Mouse (Mus musculus) C2C12 (cell line): ENCODE measurements at regions not wholly inside any gene's neighbourhood (a gene's known extent, or its start where the extent isn't known, plus 50 kb on each side); places are given as distances from the start of the nearest gene placed in this dataset.
A peak's percentile ranks its signal among the peaks of the same experiment; 100 is the strongest.

Source experiments
- H3K27me3 ChIP-seq: one replicate; pipeline ENCODE4 v1.6.1; 2011; ENCODE audit not compliant: control insufficient read depth, insufficient read depth, insufficient read length
- H3K36me3 ChIP-seq: one replicate; pipeline ENCODE4 v1.6.1; 2011; ENCODE audit not compliant: control insufficient read depth, insufficient read depth
- H3K4me3 ChIP-seq: one replicate; pipeline ENCODE4 v1.5.1; 2011; ENCODE audit warnings: mild to moderate bottlenecking, control low read depth; ENCODE audit not compliant: poor library complexity, insufficient read depth, severe bottlenecking
- H3K79me2 ChIP-seq: one replicate; pipeline ENCODE4 v1.6.1; 2011; ENCODE audit not compliant: control insufficient read depth, insufficient read depth
- H3K79me3 ChIP-seq: one replicate; pipeline ENCODE4 v1.6.1; 2011; ENCODE audit warnings: low read depth, control low read depth
- H3ac ChIP-seq: one replicate; pipeline ENCODE3; 2011; ENCODE audit warnings: low read depth; ENCODE audit not compliant: control insufficient read depth, insufficient read length
- CEBPB ChIP-seq: IDR thresholded peaks from one replicate; pipeline ENCODE4 v1.6.1; 2011; ENCODE audit warnings: low read depth, mild to moderate bottlenecking, control low read depth, moderate library complexity
- CTCF ChIP-seq: IDR thresholded peaks from one replicate; pipeline ENCODE4 v1.5.1; 2011; ENCODE audit not compliant: control insufficient read depth, insufficient read depth, insufficient read length
- FOSL1 ChIP-seq: IDR thresholded peaks from one replicate; pipeline ENCODE4 v1.8.0; 2011; ENCODE audit warnings: mild to moderate bottlenecking, low read length; ENCODE audit not compliant: poor library complexity, insufficient read depth, severe bottlenecking
- MAX ChIP-seq: IDR thresholded peaks from one replicate; pipeline ENCODE4 v1.6.1; 2011; ENCODE audit warnings: mild to moderate bottlenecking, control low read depth
- MYOD1 ChIP-seq: IDR thresholded peaks from one replicate; pipeline ENCODE4 v1.6.1; 2011; ENCODE audit warnings: low read depth; ENCODE audit not compliant: control insufficient read depth, insufficient read length
- MYOG ChIP-seq: IDR thresholded peaks from one replicate; pipeline ENCODE4 v1.6.1; 2011; ENCODE audit not compliant: control insufficient read depth, insufficient read length; ENCODE audit errors: extremely low read depth
- USF1 ChIP-seq: IDR thresholded peaks from one replicate; pipeline ENCODE4 v1.6.1; 2011; ENCODE audit warnings: low read depth, mild to moderate bottlenecking, control low read depth, moderate library complexity

DNA sequence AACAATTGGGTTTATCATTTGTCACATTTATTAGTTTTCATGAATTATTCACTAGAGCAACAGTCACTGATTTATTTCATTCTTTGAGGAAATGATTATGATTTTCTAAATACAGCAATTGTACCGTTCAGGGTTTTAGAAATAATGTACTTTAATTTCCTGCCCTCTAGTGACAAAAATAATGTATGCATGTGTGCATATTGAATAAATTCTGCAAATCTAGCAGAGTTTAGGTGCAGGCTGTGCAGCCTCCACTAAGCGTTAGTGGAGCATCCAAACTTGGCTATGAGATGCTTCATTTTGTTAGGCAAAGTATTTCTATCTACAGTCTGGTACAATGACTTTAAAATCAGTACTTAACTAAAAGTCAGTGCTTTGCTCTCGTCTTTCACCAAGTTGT lies 642.1 kb upstream of the A830018L16Rik start:
- H3K79me3 ChIP-seq: no peaks in the 10 kb centered on the region
- H3ac ChIP-seq: no peak overlapping the region
- H3K79me2 ChIP-seq: no peaks in the 10 kb centered on the region
- H3K27me3 ChIP-seq: no peaks in the 10 kb centered on the region
- H3K4me3 ChIP-seq: no peak overlapping the region
- TF ChIP-seq CTCF (no peak), MYOD1 (no peak), CEBPB (no peak), MYOG (no peak), MAX (no peak), FOSL1 (no peak), USF1 (no peak)
- no peaks in the 10 kb centered on the region for H3K36me3 ChIP-seq

DNA sequence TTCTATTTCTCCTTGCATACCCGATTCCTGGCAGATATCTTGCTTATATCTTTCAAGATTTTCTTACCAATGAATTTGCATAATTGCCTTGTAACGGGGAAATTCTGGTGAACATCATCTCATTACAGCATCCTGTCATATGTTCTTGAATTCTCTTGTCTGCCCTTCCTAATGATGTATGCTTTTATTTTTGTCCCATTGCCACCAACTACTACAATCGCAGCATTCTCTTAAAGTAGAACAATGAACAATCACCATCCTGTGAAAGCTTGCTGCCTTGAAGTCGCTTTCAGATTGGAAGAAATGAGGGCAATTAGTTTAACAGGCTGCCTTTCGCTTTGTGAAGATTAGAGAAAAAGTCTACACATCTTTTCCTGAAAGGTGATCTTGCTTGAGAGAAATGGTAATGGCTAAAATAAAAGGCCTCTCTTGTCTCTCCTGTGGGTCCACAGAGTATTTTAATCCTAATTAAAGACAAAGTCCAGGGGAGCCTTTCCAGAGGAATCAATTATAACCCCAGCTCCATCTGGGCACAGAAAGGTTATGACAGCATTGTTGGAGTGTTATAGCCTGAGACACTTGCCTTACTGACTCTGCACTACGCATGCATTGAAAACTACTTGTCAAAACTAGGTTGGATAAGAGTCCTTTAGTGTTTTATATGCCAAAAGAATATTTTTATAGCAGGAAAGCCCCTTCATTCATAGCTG lies 619.7 kb upstream of the A830018L16Rik start:
- H3K4me3 ChIP-seq: no peak overlapping the region

GRCm38 (mm10) chr1:10835653-10836415 lies 578.1 kb upstream of the A830018L16Rik start:
- H3ac ChIP-seq: no peak overlapping the region
- no peak overlapping the region for H3K4me3 ChIP-seq
- H3K79me2 ChIP-seq: no peaks in the 10 kb centered on the region
- H3K79me3 ChIP-seq: no peaks in the 10 kb centered on the region
- H3K36me3 ChIP-seq: no peaks in the 10 kb centered on the region
- TF ChIP-seq MYOG: no peak
- peak; percentile 15 for TF ChIP-seq CTCF
- H3K27me3 ChIP-seq: no peaks in the 10 kb centered on the region

More for the DNA sequence above, 619.7 kb upstream of the A830018L16Rik start:
- Histone ChIP-seq H3K27me3 (no peaks in the 10 kb centered on the region), H3ac (no peak overlapping the region), H3K79me3 (no peaks in the 10 kb centered on the region), H3K79me2 (no peaks in the 10 kb centered on the region), H3K36me3 (no peaks in the 10 kb centered on the region)
- no peak for TF ChIP-seq CEBPB
- TF ChIP-seq MAX: no peak
- no peak for TF ChIP-seq MYOG
- no peak for TF ChIP-seq MYOD1
- no peak for TF ChIP-seq CTCF
- TF ChIP-seq USF1: no peak
- no peak for TF ChIP-seq FOSL1

DNA sequence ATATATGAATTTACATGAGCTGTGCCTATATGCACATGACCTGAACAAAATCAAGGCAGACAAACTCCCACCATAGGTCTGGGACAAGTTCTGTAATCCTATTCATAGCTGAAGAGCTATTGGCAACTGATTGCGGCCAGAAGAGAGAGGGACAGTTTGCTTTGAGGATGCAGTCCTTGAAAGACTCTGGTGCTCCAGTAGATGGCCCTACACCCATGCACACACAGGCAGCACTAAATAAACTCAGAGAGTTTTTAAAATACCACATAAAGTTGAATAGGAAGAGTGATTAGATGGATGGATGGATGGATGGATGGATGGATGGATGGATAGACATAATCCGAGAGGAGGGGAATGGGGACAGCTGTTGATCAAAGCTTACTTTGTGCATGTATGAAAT lies 576.7 kb upstream of the A830018L16Rik start:
- H3K4me3 ChIP-seq: no peak overlapping the region
- TF ChIP-seq CEBPB: no peak
- TF ChIP-seq FOSL1: no peak
- TF ChIP-seq CTCF: no peak
- TF ChIP-seq MAX: no peak
- no peak for TF ChIP-seq MYOG
- TF ChIP-seq MYOD1: no peak
- no peak for TF ChIP-seq USF1
- no peaks in the 10 kb centered on the region for H3K79me2 ChIP-seq
- no peaks in the 10 kb centered on the region for H3K27me3 ChIP-seq
- H3K36me3 ChIP-seq: no peaks in the 10 kb centered on the region
- no peaks in the 10 kb centered on the region for H3K79me3 ChIP-seq
- no peak overlapping the region for H3ac ChIP-seq

DNA sequence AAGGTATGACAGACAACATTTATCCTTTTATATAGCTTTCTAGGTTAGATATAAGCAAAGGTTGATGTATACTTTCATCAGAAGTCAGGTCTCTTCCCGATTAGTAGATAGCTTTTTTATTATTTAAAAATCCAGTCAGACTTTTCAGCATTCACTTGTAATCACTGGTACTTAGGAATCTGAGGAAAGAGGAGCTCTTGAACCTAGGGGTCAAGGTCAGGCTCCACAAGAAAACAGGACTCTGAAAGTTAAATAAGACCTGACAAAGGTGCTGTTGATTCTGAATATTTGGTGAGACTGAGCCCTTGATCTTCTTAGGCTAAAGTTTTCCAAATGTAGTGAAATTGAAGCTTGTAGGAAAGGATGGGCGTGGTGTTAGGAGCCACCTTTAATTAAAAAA lies 561.0 kb upstream of the A830018L16Rik start:
- TF ChIP-seq CEBPB: no peak
- no peak for TF ChIP-seq FOSL1
- TF ChIP-seq MAX: no peak
- no peak for TF ChIP-seq CTCF
- no peak for TF ChIP-seq MYOG
- TF ChIP-seq USF1: no peak
- TF ChIP-seq MYOD1: no peak
- H3ac ChIP-seq: no peak overlapping the region

DNA sequence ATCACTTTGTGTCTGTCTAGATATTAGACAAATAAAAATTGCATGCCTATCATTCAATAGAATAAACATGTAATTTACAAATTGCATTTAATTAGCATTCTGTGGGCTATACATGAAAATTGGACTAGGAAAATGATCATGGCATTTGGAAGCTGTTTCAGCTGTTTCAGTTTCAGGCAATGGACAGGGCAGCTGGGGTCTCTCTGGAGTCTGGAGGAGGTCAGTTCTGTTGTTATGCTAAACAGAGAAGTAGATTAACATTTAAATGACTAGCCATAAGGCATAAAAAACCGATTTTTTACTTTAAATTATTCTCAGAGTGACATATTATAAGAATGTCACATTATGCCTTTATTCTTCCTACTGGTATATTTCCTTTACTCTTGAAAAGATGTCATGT lies 559.4 kb upstream of the A830018L16Rik start:
- H3K27me3 ChIP-seq: no peaks in the 10 kb centered on the region
- no peak for TF ChIP-seq FOSL1
- no peak for TF ChIP-seq CTCF
- no peak for TF ChIP-seq MAX
- TF ChIP-seq MYOD1: no peak
- no peak for TF ChIP-seq CEBPB
- no peak for TF ChIP-seq USF1

More for the DNA sequence above, 561.0 kb upstream of the A830018L16Rik start:
- no peaks in the 10 kb centered on the region for H3K36me3 ChIP-seq
- H3K79me2 ChIP-seq: no peaks in the 10 kb centered on the region
- no peak overlapping the region for H3K4me3 ChIP-seq
- no peaks in the 10 kb centered on the region for H3K27me3 ChIP-seq
- no peaks in the 10 kb centered on the region for H3K79me3 ChIP-seq

More for the DNA sequence above, 559.4 kb upstream of the A830018L16Rik start:
- no peak overlapping the region for H3ac ChIP-seq
- H3K79me2 ChIP-seq: no peaks in the 10 kb centered on the region
- H3K79me3 ChIP-seq: no peaks in the 10 kb centered on the region
- H3K4me3 ChIP-seq: no peak overlapping the region
- H3K36me3 ChIP-seq: no peaks in the 10 kb centered on the region
